Mouse (Mus musculus): Measurements from ENCODE around the gene Kdelc2.

Kdelc2 gene

DNA sequence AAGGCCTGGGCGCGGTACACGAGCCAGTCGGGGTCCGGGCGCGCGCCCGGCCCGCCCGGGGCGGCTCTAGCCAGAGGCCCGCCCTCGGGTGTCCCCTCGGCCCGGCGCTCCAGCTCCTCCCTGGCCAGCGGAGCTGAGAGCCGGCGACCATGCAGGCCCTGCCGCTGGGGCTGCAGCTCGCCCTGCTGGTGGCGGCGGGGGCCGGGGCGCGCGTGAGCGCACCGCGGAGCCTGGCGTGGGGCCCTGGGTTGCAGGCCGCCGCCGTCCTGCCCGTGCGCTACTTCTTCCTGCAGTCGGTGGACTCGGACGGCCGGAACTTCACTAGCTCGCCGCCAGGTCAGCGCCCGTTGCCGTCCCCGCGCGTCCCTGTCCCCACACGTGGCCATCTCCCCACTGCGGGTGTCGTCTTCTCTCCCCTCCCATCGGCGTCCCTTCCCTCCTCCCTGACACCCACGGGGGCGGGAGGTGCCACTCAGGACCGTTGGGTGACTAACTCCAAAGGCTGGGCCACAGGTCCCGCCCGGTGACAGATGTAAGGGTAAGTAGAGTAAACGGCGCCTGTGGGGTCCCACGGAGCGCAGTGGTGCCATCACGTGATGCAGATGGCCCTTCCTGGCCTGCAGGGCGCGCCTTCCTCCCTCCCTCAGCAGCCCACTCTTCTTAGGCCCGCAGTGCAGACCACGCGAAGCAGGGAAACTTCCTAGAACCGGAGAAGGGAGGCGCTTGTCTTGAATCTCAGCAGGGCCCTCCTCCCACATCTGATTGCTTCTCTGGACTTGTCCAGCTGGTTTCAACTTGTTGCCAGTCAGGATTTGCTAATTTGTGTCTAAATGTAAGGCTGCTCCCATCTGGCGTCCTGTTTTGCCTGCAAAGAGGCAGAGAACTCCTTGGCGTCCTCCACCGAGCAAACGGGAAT lies at the start of gene Kdelc2:
Gene Kdelc2, plus strand, starts transcription at position 75 of the 916 bp plus-strand sequence.
- DNase-seq (ENCODE audit: low spot score): peak; percentile 84

- DNase-seq (ENCODE audit: low spot score): no peak
Observed at GRCm38 (mm10) chr9:53335131-53335530, 48.7 kb upstream of the Kdelc2 start.

DNA sequence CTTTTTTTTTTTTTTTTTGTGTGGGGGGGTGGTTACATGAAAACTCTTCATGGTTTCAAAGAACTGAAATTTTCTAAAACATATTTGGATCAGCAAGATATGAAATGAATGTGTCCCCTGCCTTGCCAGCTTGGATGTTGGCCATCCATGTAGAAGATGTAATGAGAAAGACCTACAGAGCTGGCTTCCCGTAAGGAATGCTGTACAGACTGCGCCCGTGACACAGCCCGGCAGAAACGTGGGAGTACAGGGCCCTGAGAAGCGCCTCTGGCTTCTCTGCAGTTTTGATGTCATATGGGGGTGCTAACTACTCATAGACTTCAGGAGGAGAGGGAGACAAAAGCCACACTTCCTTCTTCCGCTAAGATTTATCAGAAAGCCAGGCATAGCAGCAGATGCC lies 44.2 kb upstream of the Kdelc2 start:
- DNase-seq (ENCODE audit: low spot score): no peak

GRCm38 (mm10) chr9:53340328-53340916 lies 43.4 kb upstream of the Kdelc2 start:
- DNase-seq (ENCODE audit: low spot score): peak; percentile 30

- peak; percentile 47 for DNase-seq (ENCODE audit: low spot score)
Observed at GRCm38 (mm10) chr9:53340969-53341368, 42.9 kb upstream of the Kdelc2 start.

- DNase-seq (ENCODE audit: low spot score): no peak
Observed at GRCm38 (mm10) chr9:53341981-53342380, 41.8 kb upstream of the Kdelc2 start.

DNA sequence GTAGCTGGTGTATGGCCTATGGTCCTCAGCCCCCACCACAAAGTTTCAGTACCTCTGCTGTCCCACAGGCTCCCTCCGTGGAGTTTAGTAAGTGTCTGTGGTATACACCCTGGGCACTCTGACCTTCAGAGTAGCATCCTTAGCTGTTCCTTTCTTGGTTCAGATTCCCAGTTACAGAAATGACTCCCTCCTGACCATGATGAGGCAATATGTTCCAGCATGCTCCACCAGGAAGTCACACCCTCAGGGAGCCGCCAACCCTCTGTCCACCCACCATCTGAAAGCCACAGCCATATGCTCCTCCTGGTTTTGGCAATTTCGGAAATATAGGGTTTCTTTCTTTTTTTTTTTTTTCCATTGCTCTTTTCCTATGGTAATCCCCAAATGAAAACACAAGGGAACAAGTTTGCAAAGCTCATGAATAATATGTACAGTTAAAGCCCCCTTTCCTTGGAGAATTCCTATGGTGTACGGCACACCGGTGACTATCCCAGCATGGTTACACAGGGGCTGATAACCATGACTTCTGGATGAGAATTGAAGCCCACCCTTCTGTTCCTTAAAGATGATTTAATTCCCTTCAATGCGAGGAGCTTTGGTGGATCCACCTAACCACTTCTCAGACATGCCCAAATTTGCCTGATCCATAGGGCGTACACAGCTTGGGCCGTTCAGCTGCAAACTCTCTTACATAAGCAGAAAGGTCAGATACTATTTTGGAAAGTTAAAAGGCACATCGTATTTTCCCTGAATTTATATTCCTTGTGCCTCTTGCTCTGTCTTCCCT lies 39.0 kb upstream of the Kdelc2 start:
- DNase-seq (ENCODE audit: low spot score): no peak

DNA sequence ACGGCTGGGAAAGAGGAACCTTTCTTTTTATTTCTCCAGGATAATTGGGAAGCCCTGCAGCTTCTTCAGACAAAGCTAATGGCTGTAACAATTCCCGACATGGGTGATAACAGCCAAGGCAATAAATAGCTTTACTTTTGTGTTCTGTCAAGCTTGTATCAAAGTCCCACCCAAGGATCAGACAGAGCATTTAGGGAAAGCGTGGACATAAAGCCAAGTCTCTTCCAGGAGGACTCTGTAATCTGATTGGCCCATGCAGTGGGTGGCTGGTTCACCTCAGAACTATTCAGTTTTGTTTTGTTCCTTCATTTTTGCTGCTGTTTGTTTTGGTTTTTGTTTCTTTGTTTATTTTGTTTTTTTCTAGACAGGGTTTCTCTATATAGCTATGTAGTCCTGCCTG lies 38.1 kb upstream of the Kdelc2 start:
- DNase-seq (ENCODE audit: low spot score): no peak

- no peak for DNase-seq (ENCODE audit: low spot score)
Observed at GRCm38 (mm10) chr9:53346402-53346801, 37.4 kb upstream of the Kdelc2 start.

DNA sequence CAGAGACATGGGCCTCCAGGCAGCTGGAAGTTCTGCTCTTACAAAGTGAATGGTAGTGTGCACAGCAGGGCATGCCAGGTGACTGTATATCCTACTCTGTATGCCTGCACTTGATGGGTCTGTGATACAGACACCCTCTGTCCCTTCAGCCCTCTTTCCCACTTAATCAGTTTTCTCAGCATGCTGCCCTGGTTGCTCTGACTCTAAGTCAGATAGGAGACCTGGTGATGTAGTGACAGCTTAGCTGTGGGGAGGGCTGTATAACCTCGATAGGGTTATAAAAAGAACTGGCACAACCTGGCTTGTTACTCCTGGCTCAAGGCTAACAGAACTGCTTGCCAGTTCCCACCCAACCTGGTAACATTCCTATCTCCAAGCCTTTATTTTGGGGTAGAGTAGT lies 34.6 kb upstream of the Kdelc2 start:
- DNase-seq (ENCODE audit: low spot score): no peak

DNA sequence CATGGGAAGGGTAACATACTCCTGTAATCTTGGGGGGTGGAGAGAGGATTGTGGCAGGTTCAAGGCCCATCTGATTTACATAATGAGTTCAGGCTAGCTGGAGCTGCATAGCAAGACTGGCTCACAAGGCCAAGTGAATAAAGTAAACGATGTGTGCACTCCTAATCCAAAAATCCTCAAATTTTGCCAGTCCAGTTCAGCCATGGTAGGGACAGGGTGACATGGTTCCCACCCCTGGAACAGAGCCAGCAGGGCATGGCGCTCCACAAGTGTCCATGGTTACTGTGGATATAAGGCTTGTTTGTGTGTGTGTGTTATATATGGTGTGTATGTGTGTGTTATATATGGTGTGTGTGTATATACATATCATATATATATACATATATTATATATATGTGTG lies 33.5 kb upstream of the Kdelc2 start:
- DNase-seq (ENCODE audit: low spot score): no peak

GRCm38 (mm10) chr9:53351899-53352298 lies 31.9 kb upstream of the Kdelc2 start:
- no peak for DNase-seq (ENCODE audit: low spot score)

- DNase-seq (ENCODE audit: low spot score): no peak
Observed at GRCm38 (mm10) chr9:53353161-53353560, 30.7 kb upstream of the Kdelc2 start.

DNA sequence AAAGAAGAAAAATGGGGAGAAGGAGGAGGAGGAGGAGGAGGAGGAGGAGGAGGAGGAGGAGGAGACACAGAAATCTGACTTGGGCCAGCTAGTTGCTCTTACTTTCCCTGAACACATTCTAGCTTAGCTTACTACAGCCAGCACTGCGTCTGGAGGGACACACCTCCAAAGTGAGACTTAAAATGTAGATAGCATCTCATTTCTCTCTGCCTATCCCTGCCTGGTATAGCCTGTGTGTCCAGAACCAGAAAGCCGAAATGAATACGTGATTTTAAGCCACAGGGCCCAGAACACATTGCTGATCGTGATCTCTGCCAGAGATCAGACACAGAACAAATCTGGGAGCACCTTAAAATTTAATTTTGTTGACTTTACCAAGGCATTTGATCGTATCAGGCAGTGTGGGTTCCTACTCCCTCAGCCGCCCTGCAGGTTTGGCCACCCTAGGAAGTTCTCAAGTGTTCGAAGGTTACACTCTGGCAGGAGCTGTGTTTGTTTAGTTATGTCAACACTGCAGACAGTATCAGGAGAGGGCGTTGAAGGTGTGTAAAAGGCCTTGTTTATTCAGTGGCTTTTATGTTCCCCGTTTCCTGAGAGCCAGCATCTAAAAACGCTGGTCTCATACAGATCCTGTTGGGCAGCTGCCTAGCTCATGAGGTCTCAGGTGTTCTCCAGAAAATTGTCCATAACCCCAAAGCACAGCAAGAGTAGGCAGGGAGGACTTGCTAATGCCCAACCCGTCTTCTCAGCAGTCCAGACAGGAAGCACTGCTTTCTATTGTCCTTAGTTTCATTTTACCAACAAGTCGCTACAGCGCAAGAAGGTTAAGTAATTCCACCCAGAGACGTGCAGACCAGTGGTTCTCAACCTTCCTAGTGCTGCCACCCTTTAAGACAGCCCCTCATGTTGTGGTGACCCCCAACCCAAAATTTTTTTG lies 27.3 kb upstream of the Kdelc2 start:
- DNase-seq (ENCODE audit: low spot score): peak; percentile 88

- DNase-seq (ENCODE audit: low spot score): no peak
Observed at GRCm38 (mm10) chr9:53371339-53371738, 12.5 kb upstream of the Kdelc2 start.

DNA sequence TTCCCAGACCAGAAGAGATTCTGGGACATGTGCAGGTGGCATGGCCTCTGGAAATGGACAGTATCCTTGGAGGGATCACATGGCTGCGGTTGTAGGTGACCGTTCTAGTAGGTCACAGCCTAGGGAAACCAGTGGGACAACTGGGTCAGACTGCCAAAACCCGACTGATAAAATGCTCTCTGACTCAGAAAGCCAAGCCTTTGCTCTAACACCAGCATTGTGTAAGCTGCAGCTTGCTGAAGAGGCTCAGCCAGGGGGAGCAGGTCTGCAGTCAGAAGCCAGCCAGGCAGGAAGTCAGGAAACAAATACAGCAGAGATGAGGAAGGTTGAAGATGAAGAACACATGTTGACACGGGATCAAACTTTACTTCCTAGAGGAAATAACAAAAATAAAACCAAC lies 7.9 kb upstream of the Kdelc2 start:
- peak; percentile 48 for DNase-seq (ENCODE audit: low spot score)

DNA sequence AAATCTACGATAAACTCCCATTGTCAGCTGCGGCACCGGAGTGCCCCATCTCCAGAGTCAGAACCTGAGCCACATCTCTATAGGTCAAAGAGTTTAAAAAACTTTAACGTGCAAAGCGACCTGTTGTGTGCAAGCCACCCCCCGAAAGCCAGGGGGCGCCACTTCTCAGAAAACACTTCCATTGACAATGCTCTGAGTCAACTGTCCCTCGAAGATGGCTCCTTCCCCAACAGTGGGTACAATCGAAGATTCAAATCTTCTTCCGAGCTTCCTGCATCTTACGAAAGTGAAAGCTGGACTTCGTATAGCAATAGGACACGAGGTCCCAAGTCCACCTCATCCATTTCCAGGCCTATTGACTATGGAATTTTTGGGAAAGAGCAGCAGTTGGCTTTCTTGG lies 7.0 kb upstream of the Kdelc2 start:
- no peak for DNase-seq (ENCODE audit: low spot score)

- DNase-seq (ENCODE audit: low spot score): no peak
Observed at GRCm38 (mm10) chr9:53377597-53377996, 6.2 kb upstream of the Kdelc2 start.

GRCm38 (mm10) chr9:53378171-53378570 lies 5.7 kb upstream of the Kdelc2 start:
- no peak for DNase-seq (ENCODE audit: low spot score)

- no peak for DNase-seq (ENCODE audit: low spot score)
Observed at GRCm38 (mm10) chr9:53380595-53380994, 3.2 kb upstream of the Kdelc2 start.

DNA sequence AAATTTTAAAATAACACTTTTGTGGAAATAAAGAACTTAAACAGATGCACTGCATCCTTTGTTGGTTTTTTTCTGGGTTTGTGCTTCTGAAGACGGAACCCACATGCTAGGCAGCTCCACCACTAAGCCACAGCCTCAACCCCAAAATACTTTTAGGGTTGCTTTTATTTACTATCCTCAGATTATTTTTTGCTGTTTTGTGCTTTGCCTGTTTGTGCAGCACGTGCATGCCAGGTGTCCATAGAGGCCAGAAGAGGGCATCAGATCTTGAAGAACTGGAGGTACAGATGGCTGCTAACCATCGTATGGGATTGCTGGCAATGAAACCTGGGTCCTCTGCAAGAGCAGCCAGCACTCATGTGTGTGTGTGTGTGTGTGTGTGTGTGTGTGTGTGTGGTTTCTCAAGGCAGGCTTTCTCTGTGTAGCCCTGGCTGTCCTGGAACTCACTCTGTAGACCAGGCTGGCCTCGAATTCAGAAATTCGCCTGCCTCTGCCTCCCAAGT lies 2.7 kb upstream of the Kdelc2 start:
- no peak for DNase-seq (ENCODE audit: low spot score)

Measured in lung, postnatal 25 days (tissue).